Mouse (Mus musculus): Measurements from ENCODE around the gene Pus3. TPM values are rescaled to one million over a fixed set of nuclear protein-coding genes. Genes with fewer than 3 reads are reported as not detected.

Gene Pus3
- total and polyA plus RNA-seq, 2 experiments from 2014 or later: 9.6 to 13.3 TPM

GRCm38 (mm10) chr9:35522241-35522640, 36.2 kb upstream of the Pus3 start:
- WGBS: 81% methylated on average over 2 of the region's 2 CpGs
- no peak overlapping the region for H3K4me2 ChIP-seq (ENCODE audit: low read depth, low read length, poor library complexity, severe bottlenecking)
- no peak overlapping the region for H3K4me3 ChIP-seq (ENCODE audit: low read depth, low read length)
- no peaks in the 10 kb centered on the region for H3K27me3 ChIP-seq (ENCODE audit: insufficient read depth, low read length)
- DNase-seq (ENCODE audit: low spot score) (no peak), ATAC-seq (ENCODE audit: low FRiP score) (no peak)
- H3K9me3 ChIP-seq (ENCODE audit: low read length): no peaks in the 10 kb centered on the region
- H3K9ac ChIP-seq (replicated peaks; ENCODE audit: low read length, poor library complexity, severe bottlenecking): no peak overlapping the region
- TF ChIP-seq CTCF (IDR thresholded peaks at IDR 0.05): no peak
- no peaks in the 10 kb centered on the region for H3K36me3 ChIP-seq (ENCODE audit: insufficient read depth, low read length)
- H3K27ac ChIP-seq (ENCODE audit: low read depth, low read length): no peak overlapping the region
- peaks cover 3% of the 10 kb centered on the region for H3K4me1 ChIP-seq (ENCODE audit: insufficient read depth, low read length)

- peak overlapping the region; percentile 53; the same call in 1 of the 2 replicates for H3K27ac ChIP-seq (ENCODE audit: low read depth, low read length)
- WGBS: 50% methylated on average over 1 of the region's 1 CpGs
- ATAC-seq (ENCODE audit: low FRiP score): peak; percentile 17; the same call in 1 of the 2 replicates
- no peak overlapping the region for H3K9ac ChIP-seq (replicated peaks; ENCODE audit: low read length, poor library complexity, severe bottlenecking)
- TF ChIP-seq CTCF (IDR thresholded peaks at IDR 0.05): no peak
- H3K27me3 ChIP-seq (ENCODE audit: insufficient read depth, low read length): no peaks in the 10 kb centered on the region
- DNase-seq (ENCODE audit: low spot score): no peak
- H3K4me3 ChIP-seq (ENCODE audit: low read depth, low read length): no peak overlapping the region
- peaks cover 3% of the 10 kb centered on the region for H3K4me1 ChIP-seq (ENCODE audit: insufficient read depth, low read length)
- no peaks in the 10 kb centered on the region for H3K9me3 ChIP-seq (ENCODE audit: low read length)
- no peaks in the 10 kb centered on the region for H3K36me3 ChIP-seq (ENCODE audit: insufficient read depth, low read length)
- H3K4me2 ChIP-seq (ENCODE audit: low read depth, low read length, poor library complexity, severe bottlenecking): no peak overlapping the region
Measured at GRCm38 (mm10) chr9:35522821-35523515, 35.4 kb upstream of the Pus3 start.

- Histone ChIP-seq H3K9ac (replicated peaks; ENCODE audit: low read length, poor library complexity, severe bottlenecking) (no peak overlapping the region), H3K9me3 (ENCODE audit: low read length) (no peaks in the 10 kb centered on the region), H3K27ac (ENCODE audit: low read depth, low read length) (peak overlapping the region; percentile 53), H3K4me2 (ENCODE audit: low read depth, low read length, poor library complexity, severe bottlenecking) (no peak overlapping the region; the same call in 1 of the 2 replicates), H3K36me3 (ENCODE audit: insufficient read depth, low read length) (no peaks in the 10 kb centered on the region), H3K27me3 (ENCODE audit: insufficient read depth, low read length) (no peaks in the 10 kb centered on the region), H3K4me1 (ENCODE audit: insufficient read depth, low read length) (peaks cover 3% of the 10 kb centered on the region), H3K4me3 (ENCODE audit: low read depth, low read length) (no peak overlapping the region)
- WGBS: 5% methylated on average over 5 of the region's 5 CpGs
- TF ChIP-seq CTCF (IDR thresholded peaks at IDR 0.05): no peak
- ATAC-seq (ENCODE audit: low FRiP score): peak; percentile 53; the same call in 1 of the 2 replicates
- peak; percentile 81 for DNase-seq (ENCODE audit: low spot score)
Measured at GRCm38 (mm10) chr9:35523541-35523940, 34.9 kb upstream of the Pus3 start.

- Histone ChIP-seq H3K9ac (replicated peaks; ENCODE audit: low read length, poor library complexity, severe bottlenecking) (no peak overlapping the region), H3K36me3 (ENCODE audit: insufficient read depth, low read length) (no peaks in the 10 kb centered on the region), H3K27ac (ENCODE audit: low read depth, low read length) (peak overlapping the region; percentile 53), H3K9me3 (ENCODE audit: low read length) (no peaks in the 10 kb centered on the region), H3K27me3 (ENCODE audit: insufficient read depth, low read length) (no peaks in the 10 kb centered on the region), H3K4me1 (ENCODE audit: insufficient read depth, low read length) (peaks cover 3% of the 10 kb centered on the region), H3K4me2 (ENCODE audit: low read depth, low read length, poor library complexity, severe bottlenecking) (no peak overlapping the region; the same call in 1 of the 2 replicates), H3K4me3 (ENCODE audit: low read depth, low read length) (no peak overlapping the region)
- TF ChIP-seq CTCF (IDR thresholded peaks at IDR 0.05): peak; percentile 87
- 12% methylated on average over 7 of the region's 7 CpGs for WGBS
- ATAC-seq (ENCODE audit: low FRiP score): peak; percentile 87
- DNase-seq (ENCODE audit: low spot score): peak; percentile 85
Measured at GRCm38 (mm10) chr9:35523941-35524411, 34.4 kb upstream of the Pus3 start.

GRCm38 (mm10) chr9:35529141-35529540, 29.3 kb upstream of the Pus3 start:
- H3K9ac ChIP-seq (replicated peaks; ENCODE audit: low read length, poor library complexity, severe bottlenecking): no peak overlapping the region
- 68% methylated on average over 3 of the region's 3 CpGs for WGBS
- no peaks in the 10 kb centered on the region for H3K9me3 ChIP-seq (ENCODE audit: low read length)
- no peak for ATAC-seq (ENCODE audit: low FRiP score)
- H3K4me2 ChIP-seq (ENCODE audit: low read depth, low read length, poor library complexity, severe bottlenecking): no peak overlapping the region
- no peak for TF ChIP-seq CTCF (IDR thresholded peaks at IDR 0.05)
- H3K36me3 ChIP-seq (ENCODE audit: insufficient read depth, low read length): no peaks in the 10 kb centered on the region
- DNase-seq (ENCODE audit: low spot score): no peak
- no peaks in the 10 kb centered on the region for H3K27me3 ChIP-seq (ENCODE audit: insufficient read depth, low read length)
- H3K27ac ChIP-seq (ENCODE audit: low read depth, low read length): no peak overlapping the region
- no peak overlapping the region for H3K4me3 ChIP-seq (ENCODE audit: low read depth, low read length)
- H3K4me1 ChIP-seq (ENCODE audit: insufficient read depth, low read length): no peaks in the 10 kb centered on the region; the same call in 1 of the 2 replicates

GRCm38 (mm10) chr9:35529796-35530195, 28.6 kb upstream of the Pus3 start:
- no peak overlapping the region for H3K27ac ChIP-seq (ENCODE audit: low read depth, low read length)
- no peaks in the 10 kb centered on the region for H3K4me1 ChIP-seq (ENCODE audit: insufficient read depth, low read length)
- H3K27me3 ChIP-seq (ENCODE audit: insufficient read depth, low read length): no peaks in the 10 kb centered on the region
- no peaks in the 10 kb centered on the region for H3K9me3 ChIP-seq (ENCODE audit: low read length)
- H3K4me2 ChIP-seq (ENCODE audit: low read depth, low read length, poor library complexity, severe bottlenecking): no peak overlapping the region
- TF ChIP-seq CTCF (IDR thresholded peaks at IDR 0.05): no peak
- H3K4me3 ChIP-seq (ENCODE audit: low read depth, low read length): no peak overlapping the region
- DNase-seq (ENCODE audit: low spot score) (no peak), ATAC-seq (ENCODE audit: low FRiP score) (no peak)
- 33% methylated on average over 1 of the region's 1 CpGs for WGBS
- no peak overlapping the region for H3K9ac ChIP-seq (replicated peaks; ENCODE audit: low read length, poor library complexity, severe bottlenecking)
- no peaks in the 10 kb centered on the region for H3K36me3 ChIP-seq (ENCODE audit: insufficient read depth, low read length)
